Mouse (Mus musculus): ENCODE results near the gene Ttc4.

GRCm38 (mm10) chr4:106632313-106632712, 46.4 kb downstream of the Ttc4 start:
- TF ChIP-seq POLR2A (IDR thresholded peaks at IDR 0.05; ENCODE audit: extremely low read depth, insufficient read depth, low read length) (no peak), CTCF (IDR thresholded peaks at IDR 0.05; ENCODE audit: low read depth, low read length) (no peak)
